Mouse (Mus musculus) Patski (cell line): ENCODE measurements around the gene Gm20388. TPM values are rescaled to one million over a fixed set of nuclear protein-coding genes. Genes with fewer than 3 reads are reported as not detected.

Experiments
- ATAC-seq: fragments of 100-300 bp; one replicate; pipeline ENCODE4 v1.8.0; 2021
- CTCF ChIA-PET: fragments of 350-600 bp; sonication (Branson Sonifier 250); formaldehyde crosslinking; loops from one replicate; lab custom pipeline; 2022; ENCODE audit warnings: inconsistent platforms; lab: Charles Lee
- POLR2A ChIA-PET: fragments of 350-600 bp; sonication (Branson Sonifier 250); formaldehyde crosslinking; loops from one replicate; lab custom pipeline; 2022; ENCODE audit warnings: antibody characterized with exemption, inconsistent platforms; lab: Charles Lee
- DNase-seq: peaks from one replicate; pipeline ENCODE4 v3.0.0-alpha.2; 2011; ENCODE audit warnings: low read depth, low spot score
- H3K27me3 ChIP-seq: fragments of 371-371 bp; one replicate; pipeline ENCODE4 v1.5.1; 2021
- CTCF ChIP-seq: fragments of 100-300 bp; IDR thresholded peaks from one replicate; pipeline ENCODE4 v1.5.1; 2021
- in situ Hi-C: fragments of 300-500 bp; cut with MboI; formaldehyde crosslinking; loops from 3 replicates; pipeline ENCODE4 v1.11.1; 2018; ENCODE audit warnings: low pct_unique_long_range_greater_than_20kb, mixed read lengths
- polyA plus RNA-seq: library from polyadenylated mRNA; unstranded; gene quantifications from one replicate; pipeline ENCODE4 v1.2.3, GENCODE M21; 2021

The Gm20388 gene
- polyA plus RNA-seq, 1 experiment from 2014 or later, result 86.7 TPM

GRCm38 (mm10) chr8:121731471-121732333 is 1821.1 kb downstream of the Gm20388 start:
- no peak for TF ChIP-seq CTCF
- ChIA-PET CTCF (interaction anchor here (1.2 kb wide), 1 partner anchor 13 kb away, joined by 3 read pairs; no protein-coding TSS in a partner anchor), POLR2A (no interaction called here)
- ATAC-seq (no peak), DNase-seq (no peak)
- in situ Hi-C loops, result no loop called here
- peaks cover 62% of the 10 kb centered on the region for H3K27me3 ChIP-seq

- no peak for ATAC-seq
- peaks cover 68% of the 10 kb centered on the region for H3K27me3 ChIP-seq
These were observed 1821.7 kb downstream of the Gm20388 start for GRCm38 (mm10) chr8:121732334-121732665.

GRCm38 (mm10) chr8:121734262-121734661 is 1823.6 kb downstream of the Gm20388 start:
- peaks cover 63% of the 10 kb centered on the region for H3K27me3 ChIP-seq

More at GRCm38 (mm10) chr8:121732334-121732665, 1821.7 kb downstream of the Gm20388 start:
- CTCF ChIA-PET, result interaction anchor here (1.2 kb wide), 1 partner anchor 14 kb away, joined by 3 read pairs; no protein-coding TSS in a partner anchor
- TF ChIP-seq CTCF, result no peak
- POLR2A ChIA-PET, result no interaction called here
- no peak for DNase-seq
- in situ Hi-C loops, result no loop called here

GRCm38 (mm10) chr8:121736236-121736635 is 1825.6 kb downstream of the Gm20388 start:
- CTCF ChIA-PET, result no interaction called here
- TF ChIP-seq CTCF, result no peak
- no peak for ATAC-seq

More at GRCm38 (mm10) chr8:121734262-121734661, 1823.6 kb downstream of the Gm20388 start:
- CTCF ChIA-PET, result no interaction called here
- POLR2A ChIA-PET, result no interaction called here
- DNase-seq (no peak), ATAC-seq (no peak)
- no peak for TF ChIP-seq CTCF
- in situ Hi-C loops, result no loop called here

GRCm38 (mm10) chr8:121740721-121741120 is 1830.1 kb downstream of the Gm20388 start:
- CTCF ChIA-PET, result no interaction called here
- no peak for TF ChIP-seq CTCF
- peaks cover 54% of the 10 kb centered on the region for H3K27me3 ChIP-seq

More at GRCm38 (mm10) chr8:121736236-121736635, 1825.6 kb downstream of the Gm20388 start:
- in situ Hi-C loops, result no loop called here
- H3K27me3 ChIP-seq, result peaks cover 56% of the 10 kb centered on the region
- POLR2A ChIA-PET, result no interaction called here
- no peak for DNase-seq

GRCm38 (mm10) chr8:121749501-121749900 is 1838.9 kb downstream of the Gm20388 start:
- POLR2A ChIA-PET, result no interaction called here
- TF ChIP-seq CTCF, result no peak

More at GRCm38 (mm10) chr8:121740721-121741120, 1830.1 kb downstream of the Gm20388 start:
- POLR2A ChIA-PET, result no interaction called here
- in situ Hi-C loops, result no loop called here
- no peak for ATAC-seq
- no peak for DNase-seq

GRCm38 (mm10) chr8:121750512-121750911 is 1839.9 kb downstream of the Gm20388 start:
- H3K27me3 ChIP-seq, result peaks cover 43% of the 10 kb centered on the region
- DNase-seq (no peak), ATAC-seq (no peak)
- ChIA-PET POLR2A (no interaction called here), CTCF (interaction anchor here (1.5 kb wide), 1 partner anchor 79 kb away, joined by 3 read pairs; no protein-coding TSS in a partner anchor)
- no peak for TF ChIP-seq CTCF
- in situ Hi-C loops, result no loop called here

More at GRCm38 (mm10) chr8:121749501-121749900, 1838.9 kb downstream of the Gm20388 start:
- DNase-seq, result no peak
- no peak for ATAC-seq
- peaks cover 50% of the 10 kb centered on the region for H3K27me3 ChIP-seq
- CTCF ChIA-PET, result no interaction called here
- in situ Hi-C loops, result no loop called here

- POLR2A ChIA-PET, result no interaction called here
- no peak for ATAC-seq
- DNase-seq, result no peak
- peaks cover 43% of the 10 kb centered on the region for H3K27me3 ChIP-seq
- CTCF ChIA-PET, result interaction anchor here (1.5 kb wide), 1 partner anchor 79 kb away, joined by 3 read pairs; no protein-coding TSS in a partner anchor
- peak; percentile 98 for TF ChIP-seq CTCF
- in situ Hi-C loops, result no loop called here
These were observed 1840.8 kb downstream of the Gm20388 start for GRCm38 (mm10) chr8:121751407-121751806.

GRCm38 (mm10) chr8:121758470-121758869 is 1847.8 kb downstream of the Gm20388 start:
- no peak for TF ChIP-seq CTCF
- peaks cover 55% of the 10 kb centered on the region for H3K27me3 ChIP-seq
- DNase-seq (no peak), ATAC-seq (no peak)
- in situ Hi-C loops, result no loop called here
- CTCF ChIA-PET, result no interaction called here
- POLR2A ChIA-PET, result no interaction called here

GRCm38 (mm10) chr8:121760484-121760883 is 1849.8 kb downstream of the Gm20388 start:
- ATAC-seq (no peak), DNase-seq (no peak)
- H3K27me3 ChIP-seq, result peaks cover 67% of the 10 kb centered on the region
- in situ Hi-C loops, result no loop called here
- ChIA-PET CTCF (no interaction called here), POLR2A (no interaction called here)
- TF ChIP-seq CTCF, result no peak

GRCm38 (mm10) chr8:121761480-121761879 is 1850.8 kb downstream of the Gm20388 start:
- no peak for TF ChIP-seq CTCF
- ChIA-PET POLR2A (no interaction called here), CTCF (no interaction called here)
- peaks cover 70% of the 10 kb centered on the region for H3K27me3 ChIP-seq
- ATAC-seq, result peak; percentile 38
- DNase-seq, result peak; percentile 17
- in situ Hi-C loops, result no loop called here
